Mouse (Mus musculus) hindbrain, embryonic 12.5 days (tissue): ENCODE data around the gene Podn. TPM values are rescaled to one million over a fixed set of nuclear protein-coding genes. Genes with fewer than 3 reads are reported as not detected.
"Not testable (repeated sequence)": the region's sequence is repeated elsewhere in the genome, so short reads cannot be mapped to it uniquely, and the experiment has no call there.

Source experiments
- ATAC-seq: fragments of 200-750 bp; cut with Nextera tagmentation; 2 replicates; pipeline ENCODE4 v1.8.0; 2017; ENCODE audit warnings: moderate TSS enrichment; ENCODE audit not compliant: low FRiP score
- H3K27ac ChIP-seq: fragments of 300-500 bp; sonication (generic); 2 replicates; pipeline ENCODE4 v1.5.1; 2016; ENCODE audit warnings: mild to moderate bottlenecking
- H3K27me3 ChIP-seq: fragments of 300-500 bp; sonication (generic); 2 replicates; pipeline ENCODE4 v1.6.1; 2016; ENCODE audit warnings: mild to moderate bottlenecking
- H3K36me3 ChIP-seq: fragments of 300-500 bp; sonication (generic); 2 replicates; pipeline ENCODE4 v1.6.1; 2016; ENCODE audit warnings: mild to moderate bottlenecking
- H3K4me1 ChIP-seq: fragments of 300-500 bp; sonication (generic); 2 replicates; pipeline ENCODE4 v1.6.1; 2016
- H3K4me2 ChIP-seq: fragments of 300-500 bp; sonication (generic); replicated peaks from 2 replicates; pipeline ENCODE4 v1.6.1; 2016; ENCODE audit warnings: mild to moderate bottlenecking
- H3K4me3 ChIP-seq: fragments of 300-500 bp; sonication (generic); 2 replicates; pipeline ENCODE4 v1.5.1; 2016; ENCODE audit warnings: mild to moderate bottlenecking
- H3K9ac ChIP-seq: fragments of 300-500 bp; sonication (generic); 2 replicates; pipeline ENCODE4 v1.6.1; 2016; ENCODE audit warnings: mild to moderate bottlenecking, moderate library complexity
- H3K9me3 ChIP-seq: fragments of 300-500 bp; sonication (generic); replicated peaks from 2 replicates; pipeline ENCODE4 v1.6.1; 2016; ENCODE audit warnings: mild to moderate bottlenecking
- WGBS: fragments of 180-500 bp; shearing (Covaris S2); methylation state at CpG from one replicate; pipeline ENCODE4 v1.1.7; 2016; 5-methylcytosine and 5-hydroxymethylcytosine counted together
- polyA plus RNA-seq: library from polyadenylated mRNA; unstranded; fragments of >200 nt; fragmentation: Nextera tagmentation; extraction: Ambion mirVana; gene quantifications from 2 replicates; pipeline ENCODE4 v1.2.1, GENCODE M21; 2016

Podn gene
- 0.48 and 0.98 TPM in 2 replicates for polyA plus RNA-seq

DNA sequence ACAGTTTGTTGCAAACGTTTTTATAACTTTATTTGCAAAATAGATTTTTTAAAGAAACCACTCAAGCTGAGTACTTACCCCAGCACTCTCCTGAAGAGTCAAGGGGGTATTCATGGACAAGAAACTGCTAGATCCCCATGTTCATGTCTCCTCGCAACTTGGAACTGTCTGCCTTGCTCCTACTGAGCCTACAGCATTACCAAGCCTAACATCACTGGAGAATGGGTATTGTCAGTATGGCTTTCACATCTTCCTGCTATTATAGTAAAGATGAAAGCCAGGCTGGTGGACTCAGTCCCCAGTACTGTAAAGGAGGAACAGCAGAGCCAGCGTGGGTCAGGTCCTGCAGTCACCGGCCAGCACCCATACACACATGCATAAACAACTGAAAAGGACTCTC, at the start of gene Podn:
Gene Podn (minus strand): TSS at position 101 of the 400 bp plus-strand sequence.
- no peaks in the 10 kb centered on the region for H3K36me3 ChIP-seq
- no peak within 1 kb of the TSS for H3K9ac ChIP-seq
- H3K4me1 ChIP-seq, result no peaks in the 10 kb centered on the region
- no peak within 1 kb of the TSS for H3K4me3 ChIP-seq
- no peak for ATAC-seq
- H3K9me3 ChIP-seq, result no peaks in the 10 kb centered on the region
- H3K27ac ChIP-seq, result no peak within 1 kb of the TSS
- H3K4me2 ChIP-seq, result no peak within 1 kb of the TSS
- 82% methylated on average over 4 of the region's 4 CpGs for WGBS
- no peaks in the 10 kb centered on the region for H3K27me3 ChIP-seq

DNA sequence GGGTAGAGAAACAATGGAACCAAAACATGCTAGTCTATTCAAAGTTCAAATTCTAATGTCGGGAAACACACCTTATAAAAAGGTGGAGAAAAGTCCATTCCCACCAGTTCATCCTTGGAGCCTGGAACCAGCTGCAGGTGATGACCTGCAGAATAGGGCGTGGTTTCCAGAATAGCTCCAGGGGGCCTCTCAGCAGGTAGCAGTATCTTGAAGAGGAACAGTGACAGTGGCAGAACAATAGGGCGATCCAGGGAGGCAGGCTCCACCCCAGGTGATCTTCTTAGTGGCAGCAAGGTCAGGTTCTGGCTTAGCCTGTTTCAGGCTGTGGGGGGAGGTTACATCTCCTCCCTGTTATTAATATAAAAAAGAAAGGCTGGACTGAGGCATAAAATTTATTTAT, 49.3 kb upstream of the Podn start:
- not testable (repeated sequence) for H3K4me3 ChIP-seq, ATAC-seq, H3K27me3 ChIP-seq, H3K27ac ChIP-seq, H3K4me1 ChIP-seq, H3K9ac ChIP-seq, H3K9me3 ChIP-seq, H3K4me2 ChIP-seq, H3K36me3 ChIP-seq
- WGBS, result 33% methylated on average over 3 of the region's 3 CpGs

DNA sequence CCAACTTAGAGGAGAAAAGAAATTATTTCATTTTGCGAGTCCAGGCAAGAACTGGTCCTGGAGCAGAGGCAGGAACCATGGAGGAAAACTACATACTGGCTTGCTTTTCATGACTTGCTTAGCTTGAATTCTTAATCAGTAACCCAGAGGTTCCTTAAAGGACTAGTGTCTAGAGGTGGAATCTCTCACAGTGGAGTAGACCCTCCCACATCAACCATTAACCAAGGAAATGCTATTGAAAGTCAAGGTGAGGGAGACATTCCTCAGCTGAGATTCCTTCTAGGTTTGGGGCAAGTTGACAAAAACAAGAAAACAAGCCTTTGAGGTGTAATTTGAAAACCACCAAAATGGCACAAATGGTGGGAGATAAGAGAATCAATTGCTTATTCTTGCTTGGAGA, 48.6 kb upstream of the Podn start, which contains the start of gene Scp2:
Gene Scp2 (minus strand): TSS at position 119 of the 400 bp plus-strand sequence.
- no peak within 1 kb of the TSS for H3K9ac ChIP-seq
- H3K27ac ChIP-seq, result no peak within 1 kb of the TSS
- no peak within 1 kb of the TSS for H3K4me3 ChIP-seq
- H3K4me2 ChIP-seq, result no peak within 1 kb of the TSS
- H3K9me3 ChIP-seq, result 0 out of 2 replicates have a peak, but pooled peaks cover 4% of the 10 kb centered on the region
- WGBS, result 86% methylated on average over 1 of the region's 1 CpGs
- no peaks in the 10 kb centered on the region for H3K27me3 ChIP-seq
- H3K4me1 ChIP-seq, result no peaks in the 10 kb centered on the region
- no peak for ATAC-seq
- H3K36me3 ChIP-seq, result no peaks in the 10 kb centered on the region

DNA sequence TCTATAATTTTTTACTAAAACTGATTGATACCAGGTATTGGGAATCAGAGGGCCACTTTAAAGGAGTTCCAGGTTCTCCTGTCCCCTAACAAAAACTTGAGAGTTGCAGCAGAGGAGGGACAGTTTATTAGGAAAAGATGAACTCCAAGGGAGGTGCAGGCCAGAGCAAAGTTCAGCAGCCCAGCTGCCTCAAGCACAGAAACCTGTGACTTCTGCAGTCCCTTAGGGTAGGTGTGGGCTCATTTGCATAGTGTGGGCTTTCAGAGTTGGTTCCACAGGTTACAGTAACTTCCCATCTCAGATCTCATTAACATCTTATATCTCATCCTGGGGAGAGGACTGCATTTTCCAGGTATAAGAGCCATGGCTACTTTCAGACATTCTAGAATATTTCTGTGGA, 47.5 kb upstream of the Podn start:
- Histone ChIP-seq H3K4me3 (no peak overlapping the region), H3K27me3 (no peaks in the 10 kb centered on the region), H3K4me2 (no peak overlapping the region), H3K36me3 (no peaks in the 10 kb centered on the region), H3K9me3 (0 out of 2 replicates have a peak, but pooled peaks cover 4% of the 10 kb centered on the region), H3K4me1 (no peaks in the 10 kb centered on the region), H3K9ac (no peak overlapping the region), H3K27ac (no peak overlapping the region)
- ATAC-seq, result no peak

DNA sequence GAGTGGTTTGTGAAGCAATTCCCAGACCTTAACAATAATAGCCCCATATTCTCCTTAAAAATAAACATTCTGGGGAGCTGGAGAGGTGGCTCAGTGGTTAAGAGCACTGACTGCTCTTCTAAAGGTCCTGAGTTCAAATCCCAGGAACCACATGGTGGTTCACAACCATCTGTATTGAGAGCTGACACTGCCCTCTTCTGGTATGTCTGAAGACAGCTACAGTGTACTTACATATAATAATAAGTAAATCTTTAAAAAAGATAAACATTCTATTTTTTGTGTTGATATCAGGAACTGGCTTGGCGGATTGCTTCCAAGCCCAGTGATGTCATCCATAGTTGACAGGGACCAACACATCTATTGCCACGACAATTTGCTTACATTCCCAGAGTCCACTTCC, 46.9 kb upstream of the Podn start:
- not testable (repeated sequence) for H3K36me3 ChIP-seq, H3K4me1 ChIP-seq, ATAC-seq, H3K9me3 ChIP-seq, H3K4me3 ChIP-seq, H3K27me3 ChIP-seq, H3K4me2 ChIP-seq, H3K27ac ChIP-seq, H3K9ac ChIP-seq
- 95% methylated on average over 2 of the region's 2 CpGs for WGBS

DNA sequence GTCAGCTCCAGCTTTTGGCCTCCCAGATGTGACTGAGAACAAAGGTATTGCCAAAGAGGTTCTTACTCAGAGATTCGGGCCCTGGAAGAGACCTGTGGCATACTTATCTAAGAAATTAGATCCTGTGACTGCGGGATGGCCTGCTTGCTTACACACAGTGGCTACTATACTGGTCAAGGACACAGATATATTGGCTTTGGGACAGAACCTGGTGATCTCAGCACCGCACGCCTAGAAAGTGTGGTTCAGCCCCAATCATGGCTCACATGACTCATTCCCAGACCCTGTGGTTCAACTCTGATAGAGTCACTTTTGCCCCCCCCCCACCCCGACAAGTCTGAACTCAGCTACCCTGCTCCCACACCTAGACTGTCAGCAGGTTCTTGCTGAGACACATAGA, 40.7 kb upstream of the Podn start:
- H3K4me2 ChIP-seq, result no peak overlapping the region
- H3K36me3 ChIP-seq, result no peaks in the 10 kb centered on the region
- WGBS, result 92% methylated on average over 5 of the region's 5 CpGs
- H3K27me3 ChIP-seq, result no peaks in the 10 kb centered on the region
- no peaks in the 10 kb centered on the region for H3K9me3 ChIP-seq
- no peak overlapping the region for H3K27ac ChIP-seq
- ATAC-seq, result no peak
- H3K4me3 ChIP-seq, result no peak overlapping the region
- no peak overlapping the region for H3K9ac ChIP-seq
- H3K4me1 ChIP-seq, result no peaks in the 10 kb centered on the region

DNA sequence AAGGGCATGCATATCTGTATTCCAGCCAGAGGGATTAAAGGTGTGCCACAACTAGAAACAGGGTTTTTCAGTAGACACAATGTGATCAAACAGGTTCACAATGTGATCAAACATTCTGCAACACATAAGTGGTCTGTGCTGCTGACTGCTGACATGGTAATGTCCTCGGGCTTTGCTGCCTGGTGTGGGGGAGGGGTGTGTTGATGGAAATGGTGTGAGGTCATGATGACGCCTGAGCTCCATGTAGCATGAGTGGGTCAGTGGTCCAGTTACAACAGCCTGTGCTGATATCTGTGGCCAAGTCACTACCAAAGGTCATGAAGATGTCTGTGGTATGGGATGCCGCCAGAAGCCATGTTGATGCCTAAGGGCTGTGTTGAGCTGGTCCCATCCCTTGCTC, 34.2 kb upstream of the Podn start:
- no peak overlapping the region for H3K9ac ChIP-seq
- no peak overlapping the region for H3K4me2 ChIP-seq
- H3K36me3 ChIP-seq, result no peaks in the 10 kb centered on the region
- no peak overlapping the region for H3K27ac ChIP-seq
- WGBS, result 91% methylated on average over 3 of the region's 3 CpGs
- H3K9me3 ChIP-seq, result 0 out of 2 replicates have a peak, but pooled peaks cover 5% of the 10 kb centered on the region
- no peaks in the 10 kb centered on the region for H3K27me3 ChIP-seq
- H3K4me3 ChIP-seq, result no peak overlapping the region
- no peak for ATAC-seq
- H3K4me1 ChIP-seq, result no peaks in the 10 kb centered on the region

DNA sequence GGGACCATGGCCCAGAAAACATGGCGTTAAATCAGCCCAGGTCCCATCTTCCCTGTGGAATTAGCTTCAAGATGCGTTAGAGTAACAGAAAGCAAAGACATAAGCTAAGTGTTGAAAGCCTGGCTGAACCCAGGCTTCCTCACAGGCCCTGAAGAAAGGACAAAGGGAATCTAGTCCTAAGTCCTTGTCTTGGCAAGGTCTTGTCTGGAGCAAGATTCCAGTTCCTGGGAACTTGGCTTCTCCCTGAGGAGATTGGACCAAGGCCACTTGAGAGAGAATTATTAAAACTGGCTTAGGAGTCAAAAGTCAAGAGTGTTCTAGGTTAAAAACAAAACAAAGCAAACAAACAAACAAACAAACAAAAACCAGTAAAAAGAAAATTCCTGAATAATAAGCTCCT, 32.1 kb upstream of the Podn start:
- no peaks in the 10 kb centered on the region for H3K4me1 ChIP-seq
- no peak overlapping the region for H3K27ac ChIP-seq
- no peaks in the 10 kb centered on the region for H3K36me3 ChIP-seq
- H3K4me3 ChIP-seq, result no peak overlapping the region
- 88% methylated on average over 2 of the region's 2 CpGs for WGBS
- H3K27me3 ChIP-seq, result no peaks in the 10 kb centered on the region
- H3K4me2 ChIP-seq, result no peak overlapping the region
- H3K9ac ChIP-seq, result no peak overlapping the region
- 0 out of 2 replicates have a peak, but pooled peaks cover 5% of the 10 kb centered on the region for H3K9me3 ChIP-seq
- no peak for ATAC-seq

GRCm38 (mm10) chr4:108127516-108127915, 31.3 kb upstream of the Podn start:
- Histone ChIP-seq H3K36me3 (no peaks in the 10 kb centered on the region), H3K4me3 (no peak overlapping the region), H3K27me3 (no peaks in the 10 kb centered on the region), H3K4me2 (no peak overlapping the region), H3K9me3 (0 out of 2 replicates have a peak, but pooled peaks cover 5% of the 10 kb centered on the region), H3K4me1 (no peaks in the 10 kb centered on the region), H3K27ac (no peak overlapping the region), H3K9ac (no peak overlapping the region)
- no peak for ATAC-seq
- WGBS, result 84% methylated on average over 5 of the region's 5 CpGs

DNA sequence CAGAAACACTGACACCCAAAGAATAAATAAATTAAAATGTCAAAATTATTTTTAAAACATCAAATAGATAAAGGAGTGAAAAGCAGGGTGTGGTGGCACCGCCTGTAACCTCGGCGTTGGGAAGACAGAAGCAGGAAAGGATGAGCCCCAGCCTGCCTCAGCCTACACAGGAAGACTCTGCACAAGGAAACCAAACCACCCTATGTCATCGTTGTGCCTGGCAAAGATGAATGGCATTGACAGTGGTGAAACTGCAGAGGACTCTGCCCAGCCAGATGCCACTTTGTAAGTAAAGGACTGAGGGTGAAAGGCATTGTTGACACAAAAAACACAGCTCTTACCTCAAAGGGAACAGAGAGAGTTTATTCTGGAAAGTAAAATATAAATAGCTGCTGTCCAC, 30.0 kb upstream of the Podn start:
- H3K27ac ChIP-seq, result no peak overlapping the region
- H3K27me3 ChIP-seq, result no peaks in the 10 kb centered on the region
- ATAC-seq, result no peak
- WGBS, result 89% methylated on average over 4 of the region's 4 CpGs
- H3K36me3 ChIP-seq, result no peaks in the 10 kb centered on the region
- no peak overlapping the region for H3K4me3 ChIP-seq
- no peak overlapping the region for H3K4me2 ChIP-seq
- no peaks in the 10 kb centered on the region for H3K4me1 ChIP-seq
- H3K9ac ChIP-seq, result no peak overlapping the region
- 0 out of 2 replicates have a peak, but pooled peaks cover 5% of the 10 kb centered on the region for H3K9me3 ChIP-seq

- Histone ChIP-seq H3K4me2 (no peak overlapping the region), H3K9me3 (no peaks in the 10 kb centered on the region), H3K36me3 (no peaks in the 10 kb centered on the region), H3K4me1 (no peaks in the 10 kb centered on the region), H3K27ac (no peak overlapping the region), H3K4me3 (no peak overlapping the region), H3K27me3 (no peaks in the 10 kb centered on the region), H3K9ac (no peak overlapping the region)
- no peak for ATAC-seq
- 100% methylated on average over 1 of the region's 1 CpGs for WGBS
Observed at GRCm38 (mm10) chr4:108124104-108124503, 27.9 kb upstream of the Podn start.

DNA sequence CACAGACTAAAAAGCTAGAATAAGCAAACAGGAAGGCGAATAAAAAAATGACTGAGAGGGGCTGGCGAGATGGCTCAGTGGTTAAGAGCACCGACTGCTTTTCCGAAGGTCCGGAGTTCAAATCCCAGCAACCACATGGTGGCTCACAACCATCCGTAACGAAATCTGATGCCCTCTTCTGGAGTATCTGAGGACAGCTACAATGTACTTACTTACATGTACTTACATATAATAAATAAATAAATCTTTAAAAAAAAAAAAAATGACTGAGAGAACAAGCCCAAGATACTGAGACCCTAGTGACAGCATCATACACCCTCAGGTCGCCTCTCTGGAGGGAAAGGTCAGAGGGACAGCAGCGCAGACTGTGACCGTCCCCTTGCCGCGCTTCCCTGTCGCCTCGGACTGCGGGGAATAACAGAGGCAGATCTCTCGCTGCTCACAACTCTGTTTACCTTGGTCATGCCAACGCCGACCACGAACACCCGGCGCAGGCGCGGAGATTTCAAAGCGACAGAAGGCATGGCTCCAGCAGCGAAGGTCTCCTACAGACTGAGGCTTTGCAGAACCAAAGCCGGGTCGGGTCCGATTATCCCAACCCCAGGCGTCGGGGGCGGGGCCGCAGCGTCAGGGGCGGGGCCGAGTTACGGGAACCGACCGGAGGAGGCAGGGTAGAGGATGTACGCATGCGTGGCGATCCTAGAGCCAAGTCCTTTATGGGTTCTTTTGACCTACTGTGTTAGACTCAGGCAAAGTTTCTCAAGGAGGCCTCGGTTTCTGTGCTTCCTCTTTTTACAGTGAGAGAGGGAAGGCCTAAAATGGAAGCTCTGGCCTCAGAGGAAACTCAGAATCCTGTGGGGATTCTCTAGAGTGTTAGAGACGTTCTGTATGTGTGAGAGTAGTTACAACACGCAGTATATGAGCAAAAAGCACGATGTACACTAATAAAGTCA, 22.0 kb upstream of the Podn start:
- peak overlapping the region; percentile 65 for H3K4me3 ChIP-seq
- H3K9ac ChIP-seq, result peak overlapping the region; percentile 71
- 14% methylated on average over 45 of the region's 45 CpGs for WGBS
- H3K36me3 ChIP-seq, result no peaks in the 10 kb centered on the region
- peak; percentile 90 for ATAC-seq
- H3K4me1 ChIP-seq, result no peaks in the 10 kb centered on the region
- peak overlapping the region; percentile 60 for H3K4me2 ChIP-seq
- H3K27me3 ChIP-seq, result no peaks in the 10 kb centered on the region
- H3K27ac ChIP-seq, result peak overlapping the region; percentile 68
- no peaks in the 10 kb centered on the region for H3K9me3 ChIP-seq

DNA sequence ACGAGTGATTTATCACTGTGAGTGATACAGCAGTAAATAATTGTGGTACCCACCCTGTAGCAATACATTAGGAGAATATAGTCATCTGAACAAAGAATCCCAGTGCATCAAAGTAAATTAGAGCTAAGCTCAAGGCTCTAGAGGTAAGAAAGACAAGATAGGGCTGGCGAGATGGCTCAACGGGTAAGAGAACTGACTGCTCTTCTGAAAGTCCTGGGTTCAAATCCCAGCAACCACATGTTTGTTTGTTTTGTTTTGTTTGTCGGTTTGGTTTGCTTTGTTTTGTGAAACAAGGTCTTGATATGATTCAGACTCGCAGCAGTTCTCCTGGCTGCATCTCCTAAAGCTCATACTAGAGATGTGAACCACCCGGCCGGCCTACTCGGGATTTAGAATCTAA, 21.2 kb upstream of the Podn start:
- Histone ChIP-seq H3K4me1 (no peaks in the 10 kb centered on the region), H3K36me3 (no peaks in the 10 kb centered on the region), H3K9me3 (no peaks in the 10 kb centered on the region), H3K27ac (no peak overlapping the region), H3K4me2 (no peak overlapping the region), H3K27me3 (no peaks in the 10 kb centered on the region), H3K4me3 (no peak overlapping the region), H3K9ac (no peak overlapping the region)
- no peak for ATAC-seq
- 92% methylated on average over 8 of the region's 8 CpGs for WGBS
